Mouse (Mus musculus) hindbrain, embryonic 16.5 days (tissue): Measurements from ENCODE around the gene Evi2b. TPM values are rescaled to one million over a fixed set of nuclear protein-coding genes. Genes with fewer than 3 reads are reported as not detected.

Experiments used
- ATAC-seq: fragments of 200-750 bp; cut with Nextera tagmentation; 2 replicates; pipeline ENCODE4 v1.8.0; 2017; ENCODE audit warnings: moderate TSS enrichment, moderate library complexity
- H3K27ac ChIP-seq: fragments of 300-500 bp; sonication (generic); 2 replicates; pipeline ENCODE4 v1.5.1; 2014; ENCODE audit warnings: low read depth, mild to moderate bottlenecking, control low read depth, low read length, moderate library complexity
- H3K27me3 ChIP-seq: fragments of 300-500 bp; sonication (generic); replicated peaks from 2 replicates; pipeline ENCODE4 v1.6.1; 2014; ENCODE audit warnings: low read length; ENCODE audit not compliant: control insufficient read depth, insufficient read depth
- H3K36me3 ChIP-seq: fragments of 300-500 bp; sonication (generic); 2 replicates; pipeline ENCODE4 v1.6.1; 2014; ENCODE audit warnings: mild to moderate bottlenecking, low read length, moderate library complexity, mixed read lengths; ENCODE audit not compliant: control insufficient read depth, insufficient read depth
- H3K4me1 ChIP-seq: fragments of 300-500 bp; sonication (generic); 2 replicates; pipeline ENCODE4 v1.6.1; 2014; ENCODE audit warnings: low read depth, low read length; ENCODE audit not compliant: control insufficient read depth, insufficient read depth
- H3K4me2 ChIP-seq: fragments of 300-500 bp; sonication (generic); 2 replicates; pipeline ENCODE4 v1.6.1; 2014; ENCODE audit warnings: mild to moderate bottlenecking, low read length, control low read depth, moderate library complexity
- H3K4me3 ChIP-seq: fragments of 300-500 bp; sonication (generic); 2 replicates; pipeline ENCODE4 v1.5.1; 2014; ENCODE audit warnings: mild to moderate bottlenecking, low read length, control low read depth, moderate library complexity
- H3K9ac ChIP-seq: fragments of 300-500 bp; sonication (generic); 2 replicates; pipeline ENCODE4 v1.6.1; 2014; ENCODE audit warnings: low read depth, mild to moderate bottlenecking, control low read depth, low read length, moderate library complexity
- H3K9me3 ChIP-seq: fragments of 300-500 bp; sonication (generic); 2 replicates; pipeline ENCODE4 v1.6.1; 2014; ENCODE audit warnings: mild to moderate bottlenecking, low read length, moderate library complexity; ENCODE audit not compliant: control insufficient read depth
- WGBS: fragments of 180-500 bp; shearing (Covaris S2); extraction: QIAGEN DNeasy Blood & Tissue Kit; methylation state at CpG from one replicate; pipeline ENCODE4 v1.1.7; 2014; 5-methylcytosine and 5-hydroxymethylcytosine counted together
- polyA plus RNA-seq: library from polyadenylated mRNA; unstranded; fragments of >200 nt; fragmentation: Nextera tagmentation; extraction: Ambion mirVana; gene quantifications from 2 replicates; pipeline ENCODE4 v1.2.1, GENCODE M21; 2015

Gene Evi2b
- polyA plus RNA-seq, result 0.36 TPM in 1 of 2 replicates, not detected in the other

DNA sequence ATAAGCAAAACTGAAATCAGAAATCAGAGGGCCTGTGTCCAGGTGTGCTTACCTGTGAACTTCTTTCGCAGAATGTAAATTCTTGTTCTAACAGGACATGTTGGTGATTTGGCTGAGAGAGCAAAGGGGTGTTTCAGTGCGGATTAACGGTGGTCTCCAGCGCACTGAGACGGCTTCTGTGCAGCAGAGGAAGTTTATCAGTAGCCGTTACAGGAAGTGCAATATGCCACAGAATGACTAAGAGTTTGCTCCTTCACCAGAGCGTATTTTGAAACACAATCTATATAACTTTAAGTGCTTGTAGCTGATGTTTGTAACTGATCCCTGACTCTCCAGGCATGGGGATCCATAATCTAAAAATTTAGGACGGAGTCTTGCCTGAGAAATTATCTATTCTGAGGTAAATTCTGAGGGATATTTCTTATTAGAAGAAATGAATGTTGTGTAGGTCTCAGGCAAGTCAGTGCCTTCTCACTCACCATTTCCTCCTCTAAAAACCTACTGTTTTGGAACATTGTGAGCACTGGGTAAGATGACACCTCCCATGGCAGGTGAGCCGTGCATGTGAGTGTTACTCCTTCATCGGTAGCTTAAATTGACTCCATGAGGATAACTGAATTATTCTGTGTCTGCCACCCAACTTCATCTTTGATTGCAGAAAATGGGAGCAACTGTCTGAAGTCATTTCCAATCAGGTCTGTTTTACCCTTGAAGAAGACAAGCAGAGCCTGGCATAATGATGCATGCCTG lies at the start of gene Evi2b:
TSS of gene Evi2b (minus strand) at position 203 of the 750 bp plus-strand sequence.
- Histone ChIP-seq H3K4me3 (no peak within 1 kb of the TSS), H3K4me1 (no peaks in the 10 kb centered on the region), H3K27ac (no peak within 1 kb of the TSS), H3K4me2 (no peak within 1 kb of the TSS), H3K36me3 (0 out of 2 replicates have a peak, but pooled peaks cover 2% of the 10 kb centered on the region), H3K9me3 (no peaks in the 10 kb centered on the region), H3K27me3 (no peaks in the 10 kb centered on the region), H3K9ac (no peak within 1 kb of the TSS)
- ATAC-seq, result no peak
- 87% methylated on average over 10 of the region's 10 CpGs for WGBS

- Histone ChIP-seq H3K9ac (no peak overlapping the region), H3K4me3 (no peak overlapping the region), H3K4me2 (no peak overlapping the region), H3K4me1 (no peaks in the 10 kb centered on the region), H3K27ac (no peak overlapping the region), H3K36me3 (peaks cover 20% of the 10 kb centered on the region), H3K27me3 (no peaks in the 10 kb centered on the region), H3K9me3 (no peaks in the 10 kb centered on the region)
- ATAC-seq, result no peak
- WGBS, result 84% methylated on average over 2 of the region's 2 CpGs
These were observed 46.8 kb upstream of the Evi2b start for GRCm38 (mm10) chr11:79570319-79570718.

GRCm38 (mm10) chr11:79568197-79568911 lies 44.8 kb upstream of the Evi2b start:
- Histone ChIP-seq H3K9me3 (no peaks in the 10 kb centered on the region), H3K4me3 (no peak overlapping the region), H3K4me1 (no peaks in the 10 kb centered on the region), H3K36me3 (peaks cover 21% of the 10 kb centered on the region), H3K4me2 (no peak overlapping the region), H3K27me3 (no peaks in the 10 kb centered on the region), H3K27ac (no peak overlapping the region), H3K9ac (no peak overlapping the region)
- 93% methylated on average over 11 of the region's 11 CpGs for WGBS
- no peak for ATAC-seq

GRCm38 (mm10) chr11:79566947-79567346 lies 43.4 kb upstream of the Evi2b start:
- 57% methylated on average over 1 of the region's 1 CpGs for WGBS

GRCm38 (mm10) chr11:79563493-79563892 lies 39.9 kb upstream of the Evi2b start:
- Histone ChIP-seq H3K4me1 (no peaks in the 10 kb centered on the region), H3K27ac (no peak overlapping the region), H3K4me3 (no peak overlapping the region), H3K9ac (no peak overlapping the region), H3K36me3 (peaks cover 32% of the 10 kb centered on the region), H3K27me3 (no peaks in the 10 kb centered on the region), H3K9me3 (no peaks in the 10 kb centered on the region), H3K4me2 (no peak overlapping the region)
- WGBS, result 92% methylated on average over 7 of the region's 7 CpGs
- ATAC-seq, result no peak

More at GRCm38 (mm10) chr11:79566947-79567346, 43.4 kb upstream of the Evi2b start:
- Histone ChIP-seq H3K4me3 (no peak overlapping the region), H3K9me3 (no peaks in the 10 kb centered on the region), H3K9ac (no peak overlapping the region), H3K4me2 (no peak overlapping the region), H3K27me3 (no peaks in the 10 kb centered on the region), H3K36me3 (peaks cover 20% of the 10 kb centered on the region), H3K4me1 (no peaks in the 10 kb centered on the region), H3K27ac (no peak overlapping the region)
- no peak for ATAC-seq

- 96% methylated on average over 4 of the region's 4 CpGs for WGBS
- ATAC-seq, result no peak
- no peak overlapping the region for H3K9ac ChIP-seq
- H3K27ac ChIP-seq, result no peak overlapping the region
- H3K4me2 ChIP-seq, result no peak overlapping the region
- H3K4me3 ChIP-seq, result no peak overlapping the region
- no peaks in the 10 kb centered on the region for H3K4me1 ChIP-seq
- no peaks in the 10 kb centered on the region for H3K9me3 ChIP-seq
- H3K27me3 ChIP-seq, result no peaks in the 10 kb centered on the region
- H3K36me3 ChIP-seq, result peaks cover 36% of the 10 kb centered on the region
These were observed 37.0 kb upstream of the Evi2b start for GRCm38 (mm10) chr11:79560536-79560935.

DNA sequence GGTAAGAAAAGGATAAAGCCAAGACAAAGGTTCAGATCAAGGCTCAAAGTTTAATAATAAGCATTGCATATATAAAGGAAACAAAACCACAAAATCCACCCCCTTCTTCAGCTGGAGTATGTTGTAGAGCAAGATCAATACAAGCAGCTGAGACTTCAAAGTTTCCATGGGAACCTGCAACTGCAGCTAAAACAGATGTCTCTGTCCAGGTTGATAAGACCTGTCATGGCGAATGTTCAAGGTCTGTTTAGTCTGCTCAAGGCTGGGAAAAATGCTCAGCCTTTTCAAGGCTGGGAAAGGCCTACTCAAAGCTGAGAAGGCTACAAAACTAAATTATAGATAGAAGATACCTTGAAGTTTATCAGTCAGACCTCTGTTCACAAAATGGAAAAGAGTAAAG lies 29.1 kb upstream of the Evi2b start:
- Histone ChIP-seq H3K9me3 (no peaks in the 10 kb centered on the region), H3K27me3 (no peaks in the 10 kb centered on the region), H3K9ac (no peak overlapping the region), H3K4me2 (no peak overlapping the region), H3K27ac (no peak overlapping the region), H3K36me3 (peaks cover 46% of the 10 kb centered on the region), H3K4me3 (no peak overlapping the region), H3K4me1 (no peaks in the 10 kb centered on the region)
- 83% methylated on average over 1 of the region's 1 CpGs for WGBS
- no peak for ATAC-seq

- H3K4me1 ChIP-seq, result no peaks in the 10 kb centered on the region
- no peaks in the 10 kb centered on the region for H3K27me3 ChIP-seq
- no peak overlapping the region for H3K9ac ChIP-seq
- H3K4me3 ChIP-seq, result no peak overlapping the region
- H3K27ac ChIP-seq, result no peak overlapping the region
- H3K9me3 ChIP-seq, result no peaks in the 10 kb centered on the region
- H3K36me3 ChIP-seq, result peaks cover 15% of the 10 kb centered on the region
- 93% methylated on average over 3 of the region's 3 CpGs for WGBS
- no peak for ATAC-seq
- H3K4me2 ChIP-seq, result no peak overlapping the region
These were observed 12.7 kb upstream of the Evi2b start for GRCm38 (mm10) chr11:79536293-79536692.

- H3K4me3 ChIP-seq, result no peak overlapping the region
- 89% methylated on average over 4 of the region's 4 CpGs for WGBS
- H3K4me1 ChIP-seq, result no peaks in the 10 kb centered on the region
- H3K27me3 ChIP-seq, result no peaks in the 10 kb centered on the region
- no peak overlapping the region for H3K4me2 ChIP-seq
- no peak overlapping the region for H3K27ac ChIP-seq
- peaks cover 13% of the 10 kb centered on the region for H3K36me3 ChIP-seq
- no peak for ATAC-seq
- H3K9me3 ChIP-seq, result no peaks in the 10 kb centered on the region
- no peak overlapping the region for H3K9ac ChIP-seq
These were observed 12.0 kb upstream of the Evi2b start for GRCm38 (mm10) chr11:79535554-79535953.
